ENCODE assay signal across 17 mouse cellular contexts in genomic region chr11:5130111-5130665, GRCm38 (mm10). TPM values are rescaled to one million over a fixed set of nuclear protein-coding genes. Genes with fewer than 3 reads are reported as not detected.
A peak's percentile ranks its signal among the peaks of the same experiment; 100 is the strongest.
DNase-seq lines count a peak whose midpoint lies in the region; ATAC-seq and TF ChIP-seq lines count a peak whose summit lies in the region.
"Had no signal": no experiment of that assay in that cellular context is flagged by ENCODE, and none has a peak within 500 bp of the region (broad histone marks: within the 10 kb centered on the region; RNA-seq: fewer than 3 reads in every experiment).

No protein-coding gene starts in this region.

- intact Hi-C loops in gastrocnemius, postnatal 36 days (cut with DNase I) = no loop called here

- H3K4me3 ChIP-seq in forebrain, embryonic 13.5 days = no peak overlapping the region
- no peak overlapping the region for H3K4me3 ChIP-seq in forebrain, embryonic 12.5 days (replicated peaks)
- H3K4me3 ChIP-seq in kidney, postnatal 0 days (replicated peaks; ENCODE audit: low read depth, low read length) = no peak overlapping the region
- no peak overlapping the region for H3K4me3 ChIP-seq in ES-Bruce4 (ENCODE audit: low read depth, low read length)
- no peak overlapping the region for H3K4me3 ChIP-seq in embryonic facial prominence, embryonic 11.5 days (ENCODE audit: low read depth, low read length)
- H3K4me3 ChIP-seq: layer of hippocampus, adult 2 months; limb, embryonic 13.5 days; liver, embryonic 15.5 days had no signal

- H3K9ac ChIP-seq in forebrain, embryonic 13.5 days = peak overlapping the region; percentile 16; the same call in 1 of the 2 replicates
- no peak overlapping the region for H3K9ac ChIP-seq in forebrain, embryonic 12.5 days
- H3K9ac ChIP-seq in kidney, postnatal 0 days (ENCODE audit: low read depth, low read length) = no peak overlapping the region
- H3K9ac ChIP-seq in ES-Bruce4 (ENCODE audit: low read depth, poor library complexity, severe bottlenecking) = no peak overlapping the region
- H3K9ac ChIP-seq in embryonic facial prominence, embryonic 11.5 days (replicated peaks; ENCODE audit: low read length) = no peak overlapping the region
- H3K9ac ChIP-seq: limb, embryonic 13.5 days; liver, embryonic 15.5 days had no signal

- peaks cover 23% of the 10 kb centered on the region for H3K4me1 ChIP-seq in forebrain, embryonic 13.5 days
- H3K4me1 ChIP-seq in forebrain, embryonic 12.5 days = peaks cover 26% of the 10 kb centered on the region
- peaks cover 18% of the 10 kb centered on the region for H3K4me1 ChIP-seq in kidney, postnatal 0 days (replicated peaks; ENCODE audit: insufficient read depth, low read length)
- peaks cover 5% of the 10 kb centered on the region for H3K4me1 ChIP-seq in ES-Bruce4 (ENCODE audit: control insufficient read depth, insufficient read depth, low read length)
- 0 out of 2 replicates have a peak, but pooled peaks cover 2% of the 10 kb centered on the region for H3K4me1 ChIP-seq in embryonic facial prominence, embryonic 11.5 days (ENCODE audit: control insufficient read depth, insufficient read depth, low read length)
- H3K4me1 ChIP-seq: limb, embryonic 13.5 days; liver, embryonic 15.5 days had no signal

- H3K4me2 ChIP-seq in forebrain, embryonic 13.5 days = no peak overlapping the region
- no peak overlapping the region for H3K4me2 ChIP-seq in forebrain, embryonic 12.5 days
- no peak overlapping the region for H3K4me2 ChIP-seq in kidney, postnatal 0 days (ENCODE audit: low read length)
- H3K4me2 ChIP-seq in embryonic facial prominence, embryonic 11.5 days (ENCODE audit: low read depth, low read length) = no peak overlapping the region
- H3K4me2 ChIP-seq: limb, embryonic 13.5 days; liver, embryonic 15.5 days; midbrain, embryonic 11.5 days had no signal

- TF ChIP-seq CTCF in kidney, postnatal 0 days (IDR thresholded peaks at IDR 0.05; ENCODE audit: low read depth) = no peak
- TF ChIP-seq CTCF in ES-Bruce4 (IDR thresholded peaks at IDR 0.05; ENCODE audit: low read depth, low read length) = no peak

- TF ChIP-seq POLR2A in ES-Bruce4 (IDR thresholded peaks at IDR 0.05; ENCODE audit: insufficient read depth, low read length) = no peak

- 60% methylated on average over 4 of the region's 4 CpGs for WGBS in forebrain, embryonic 13.5 days
- 55% methylated on average over 4 of the region's 4 CpGs for WGBS in forebrain, embryonic 12.5 days
- 53% methylated on average over 4 of the region's 4 CpGs for WGBS in kidney, postnatal 0 days
- WGBS in embryonic facial prominence, embryonic 11.5 days = 60% methylated on average over 4 of the region's 4 CpGs

- no peak for DNase-seq in kidney, postnatal 0 days (ENCODE audit: low spot score)
- no peak for DNase-seq in kidney, postnatal 36 days
- no peak for DNase-seq in embryonic facial prominence, embryonic 11.5 days (ENCODE audit: low spot score)
- no peak for DNase-seq in gastrocnemius, postnatal 36 days
- DNase-seq: cerebellum, adult 9-10 months; embryo, embryonic 11 days; gastrocnemius, postnatal 14 days; kidney, adult 11 months; lung, postnatal 14 days; right cerebral cortex, postnatal 4 days had no signal

- peak; percentile 74 for TF ChIP-seq EP300 in ES-Bruce4 (IDR thresholded peaks at IDR 0.05; ENCODE audit: insufficient read depth, low read depth, low read length)

- no peak for ATAC-seq in forebrain, embryonic 13.5 days
- ATAC-seq in forebrain, embryonic 12.5 days (ENCODE audit: low FRiP score) = no peak
- ATAC-seq in kidney, postnatal 0 days (replicated peaks; ENCODE audit: low FRiP score, low read depth) = peak; percentile 46; the same call in 1 of the 2 replicates
- ATAC-seq in embryonic facial prominence, embryonic 11.5 days (replicated peaks; ENCODE audit: insufficient number of reproducible peaks, low FRiP score, low TSS enrichment, low read depth) = peak; percentile 49; the same call in 1 of the 2 replicates

- H3K27me3 ChIP-seq in forebrain, embryonic 13.5 days = no peaks in the 10 kb centered on the region
- H3K27me3 ChIP-seq in forebrain, embryonic 12.5 days = no peaks in the 10 kb centered on the region
- H3K27me3 ChIP-seq in kidney, postnatal 0 days (ENCODE audit: insufficient read depth, low read length) = no peaks in the 10 kb centered on the region
- no peaks in the 10 kb centered on the region for H3K27me3 ChIP-seq in ES-Bruce4 (ENCODE audit: control insufficient read depth, insufficient read depth, low read length, poor library complexity, severe bottlenecking)
- no peaks in the 10 kb centered on the region for H3K27me3 ChIP-seq in embryonic facial prominence, embryonic 11.5 days (ENCODE audit: control insufficient read depth, insufficient read depth, low read length)
- H3K27me3 ChIP-seq: limb, embryonic 13.5 days; liver, embryonic 15.5 days had no signal

- no peak overlapping the region for H3K27ac ChIP-seq in forebrain, embryonic 13.5 days
- H3K27ac ChIP-seq in forebrain, embryonic 12.5 days = no peak overlapping the region; the same call in 1 of the 2 replicates
- peak overlapping the region; percentile 47; the same call in 1 of the 2 replicates for H3K27ac ChIP-seq in kidney, postnatal 0 days
- H3K27ac ChIP-seq in ES-Bruce4 (ENCODE audit: insufficient read depth, low read length) = no peak overlapping the region
- H3K27ac ChIP-seq in embryonic facial prominence, embryonic 11.5 days (replicated peaks; ENCODE audit: low read depth, low read length) = no peak overlapping the region
- H3K27ac ChIP-seq: layer of hippocampus, adult 2 months; limb, embryonic 13.5 days; liver, embryonic 15.5 days had no signal

- H3K9me3 ChIP-seq in forebrain, embryonic 13.5 days (replicated peaks) = no peaks in the 10 kb centered on the region
- no peaks in the 10 kb centered on the region for H3K9me3 ChIP-seq in forebrain, embryonic 12.5 days
- H3K9me3 ChIP-seq in kidney, postnatal 0 days (replicated peaks; ENCODE audit: low read length) = no peaks in the 10 kb centered on the region
- no peaks in the 10 kb centered on the region for H3K9me3 ChIP-seq in ES-Bruce4 (replicated peaks; ENCODE audit: control insufficient read depth, insufficient read depth, low read length, poor library complexity, severe bottlenecking)
- H3K9me3 ChIP-seq in embryonic facial prominence, embryonic 11.5 days (replicated peaks; ENCODE audit: control insufficient read depth, low read length) = no peaks in the 10 kb centered on the region
- H3K9me3 ChIP-seq: limb, embryonic 13.5 days; liver, embryonic 15.5 days had no signal

- no peaks in the 10 kb centered on the region for H3K36me3 ChIP-seq in forebrain, embryonic 13.5 days (ENCODE audit: poor library complexity, severe bottlenecking)
- H3K36me3 ChIP-seq in forebrain, embryonic 12.5 days (replicated peaks) = no peaks in the 10 kb centered on the region
- peaks cover 11% of the 10 kb centered on the region; the same call in 1 of the 2 replicates for H3K36me3 ChIP-seq in kidney, postnatal 0 days (ENCODE audit: insufficient read depth, low read length)
- H3K36me3 ChIP-seq in ES-Bruce4 (ENCODE audit: control insufficient read depth, insufficient read depth, low read length, poor library complexity, severe bottlenecking) = no peaks in the 10 kb centered on the region
- no peaks in the 10 kb centered on the region for H3K36me3 ChIP-seq in embryonic facial prominence, embryonic 11.5 days (replicated peaks; ENCODE audit: control insufficient read depth, insufficient read depth, low read depth, low read length)
- H3K36me3 ChIP-seq: liver, embryonic 15.5 days had no signal

RNA-seq across cellular contexts. Expression of gene Emid1, which starts 21.9 kb away (rescaled TPM):
- polyA plus RNA-seq in forebrain, embryonic 13.5 days (2015; fragmentation: Nextera tagmentation; extraction: Ambion mirVana) = 14.9 and 18.8 TPM in 2 replicates
- 16.0 and 18.2 TPM in 2 replicates for polyA plus RNA-seq in forebrain, embryonic 12.5 days (2016; fragmentation: Nextera tagmentation; extraction: Ambion mirVana)
- polyA plus RNA-seq in kidney, postnatal 0 days (2015; fragmentation: Nextera tagmentation; extraction: Ambion mirVana) = 174 and 180 TPM in 2 replicates
- polyA plus RNA-seq in ES-Bruce4 (2011; ENCODE audit: insufficient read depth, insufficient read length, low read depth, missing spikeins) = 5.9 and 6.7 TPM in 2 replicates
- 7.8 and 11.9 TPM in 2 replicates for polyA plus RNA-seq in embryonic facial prominence, embryonic 11.5 days (2014; fragmentation: Nextera tagmentation; extraction: Ambion mirVana)
- total RNA-seq in gastrocnemius, postnatal 36 days (2021) = 10 to 100 TPM; 11.7 to 17.6 TPM

RNA-seq across cellular contexts. Expression of gene Ewsr1, which starts 31.1 kb away (rescaled TPM):
- polyA plus RNA-seq in forebrain, embryonic 13.5 days (2015; fragmentation: Nextera tagmentation; extraction: Ambion mirVana) = 808 and 853 TPM in 2 replicates
- 915 and 936 TPM in 2 replicates for polyA plus RNA-seq in forebrain, embryonic 12.5 days (2016; fragmentation: Nextera tagmentation; extraction: Ambion mirVana)
- 477 and 504 TPM in 2 replicates for polyA plus RNA-seq in kidney, postnatal 0 days (2015; fragmentation: Nextera tagmentation; extraction: Ambion mirVana)
- 1,045 and 1,093 TPM in 2 replicates for polyA plus RNA-seq in ES-Bruce4 (2011; ENCODE audit: insufficient read depth, insufficient read length, low read depth, missing spikeins)
- 437 and 443 TPM in 2 replicates for polyA plus RNA-seq in embryonic facial prominence, embryonic 11.5 days (2014; fragmentation: Nextera tagmentation; extraction: Ambion mirVana)
- total RNA-seq in gastrocnemius, postnatal 36 days (2021) = 10 to 100 TPM; 70.7 to 92.0 TPM

RNA-seq across cellular contexts. Expression of gene Rhbdd3, which starts 31.5 kb away (rescaled TPM):
- 25.8 and 26.3 TPM in 2 replicates for polyA plus RNA-seq in forebrain, embryonic 13.5 days (2015; fragmentation: Nextera tagmentation; extraction: Ambion mirVana)
- 27.5 and 27.6 TPM in 2 replicates for polyA plus RNA-seq in forebrain, embryonic 12.5 days (2016; fragmentation: Nextera tagmentation; extraction: Ambion mirVana)
- polyA plus RNA-seq in kidney, postnatal 0 days (2015; fragmentation: Nextera tagmentation; extraction: Ambion mirVana) = 26.8 and 28.3 TPM in 2 replicates
- polyA plus RNA-seq in ES-Bruce4 (2011; ENCODE audit: insufficient read depth, insufficient read length, low read depth, missing spikeins) = 18.3 and 20.3 TPM in 2 replicates
- 15.3 and 21.4 TPM in 2 replicates for polyA plus RNA-seq in embryonic facial prominence, embryonic 11.5 days (2014; fragmentation: Nextera tagmentation; extraction: Ambion mirVana)
- total RNA-seq in gastrocnemius, postnatal 36 days (2021) = 10 to 100 TPM; 24.4 to 26.0 TPM

Comparison
In these comparisons a context has a peak if more than half of its experiments do, and no peak if none do; other contexts are left out.
1. ATAC-seq: peak in kidney, postnatal 0 days (single experiment) and embryonic facial prominence, embryonic 11.5 days (single experiment); none in forebrain, embryonic 13.5 days (single experiment) and forebrain, embryonic 12.5 days (single experiment).